Mouse (Mus musculus) forebrain, embryonic 15.5 days (tissue): ENCODE measurements around the gene Dhcr24. TPM values are rescaled to one million over a fixed set of nuclear protein-coding genes. Genes with fewer than 3 reads are reported as not detected.
A peak's percentile ranks its signal among the peaks of the same experiment; 100 is the strongest.

ENCODE experiments used
- ATAC-seq: fragments of 200-750 bp; cut with Nextera tagmentation; replicated peaks from 2 replicates; pipeline ENCODE4 v1.8.0; 2017; ENCODE audit warnings: mild to moderate bottlenecking, moderate TSS enrichment, moderate library complexity
- H3K27ac ChIP-seq: fragments of 300-500 bp; sonication (generic); replicated peaks from 2 replicates; pipeline ENCODE4 v1.5.1; 2015; ENCODE audit warnings: mild to moderate bottlenecking, inconsistent platforms
- H3K27me3 ChIP-seq: fragments of 300-500 bp; sonication (generic); 2 replicates; pipeline ENCODE4 v1.6.1; 2015; ENCODE audit warnings: inconsistent platforms
- H3K36me3 ChIP-seq: fragments of 300-500 bp; sonication (generic); 2 replicates; pipeline ENCODE4 v1.6.1; 2015; ENCODE audit warnings: mild to moderate bottlenecking, inconsistent platforms
- H3K4me1 ChIP-seq: fragments of 300-500 bp; sonication (generic); 2 replicates; pipeline ENCODE4 v1.6.1; 2015; ENCODE audit warnings: inconsistent platforms
- H3K4me2 ChIP-seq: fragments of 300-500 bp; sonication (generic); replicated peaks from 2 replicates; pipeline ENCODE4 v1.6.1; 2015; ENCODE audit warnings: mild to moderate bottlenecking, inconsistent platforms
- H3K4me3 ChIP-seq: fragments of 300-500 bp; sonication (generic); 2 replicates; pipeline ENCODE4 v1.5.1; 2015; ENCODE audit warnings: mild to moderate bottlenecking, inconsistent platforms
- H3K9ac ChIP-seq: fragments of 300-500 bp; sonication (generic); replicated peaks from 2 replicates; pipeline ENCODE4 v1.6.1; 2015; ENCODE audit warnings: mild to moderate bottlenecking, inconsistent platforms
- H3K9me3 ChIP-seq: fragments of 300-500 bp; sonication (generic); 2 replicates; pipeline ENCODE4 v1.6.1; 2016; ENCODE audit warnings: inconsistent platforms
- WGBS: fragments of 180-500 bp; shearing (Covaris S2); methylation state at CpG from one replicate; pipeline ENCODE4 v1.1.7; 2015; ENCODE audit warnings: mixed read lengths; 5-methylcytosine and 5-hydroxymethylcytosine counted together
- polyA plus RNA-seq: library from polyadenylated mRNA; unstranded; fragments of >200 nt; fragmentation: Nextera tagmentation; extraction: Ambion mirVana; gene quantifications from 2 replicates; pipeline ENCODE4 v1.2.1, GENCODE M21; 2015

The Dhcr24 gene
- polyA plus RNA-seq, 1 experiment from 2014 or later: 4.5 TPM

- 40% methylated on average over 7 of the region's 7 CpGs for WGBS
- peak; percentile 85 for ATAC-seq
Observed at GRCm38 (mm10) chr4:106614180-106614797, 53.5 kb downstream of the Dhcr24 start.

GRCm38 (mm10) chr4:106614881-106615280 is 54.0 kb downstream of the Dhcr24 start:
- no peak for ATAC-seq
- Histone ChIP-seq H3K27me3 (no peaks in the 10 kb centered on the region), H3K9ac (no peak overlapping the region), H3K4me2 (no peak overlapping the region), H3K9me3 (no peaks in the 10 kb centered on the region), H3K4me3 (no peak overlapping the region), H3K36me3 (no peaks in the 10 kb centered on the region), H3K4me1 (peaks cover 5% of the 10 kb centered on the region), H3K27ac (no peak overlapping the region)
- 81% methylated on average over 9 of the region's 9 CpGs for WGBS

More at GRCm38 (mm10) chr4:106614180-106614797, 53.5 kb downstream of the Dhcr24 start:
- H3K9me3 ChIP-seq: no peaks in the 10 kb centered on the region
- H3K36me3 ChIP-seq: no peaks in the 10 kb centered on the region
- H3K27ac ChIP-seq: no peak overlapping the region
- no peaks in the 10 kb centered on the region for H3K27me3 ChIP-seq
- peaks cover 5% of the 10 kb centered on the region for H3K4me1 ChIP-seq
- no peak overlapping the region for H3K4me2 ChIP-seq
- no peak overlapping the region for H3K9ac ChIP-seq
- H3K4me3 ChIP-seq: no peak overlapping the region

GRCm38 (mm10) chr4:106615637-106616036 is 54.8 kb downstream of the Dhcr24 start:
- no peak for ATAC-seq
- no peaks in the 10 kb centered on the region for H3K36me3 ChIP-seq
- H3K4me1 ChIP-seq: peaks cover 5% of the 10 kb centered on the region
- no peak overlapping the region for H3K9ac ChIP-seq
- 83% methylated on average over 12 of the region's 12 CpGs for WGBS
- no peaks in the 10 kb centered on the region for H3K9me3 ChIP-seq
- H3K4me2 ChIP-seq: no peak overlapping the region
- H3K4me3 ChIP-seq: no peak overlapping the region
- H3K27me3 ChIP-seq: no peaks in the 10 kb centered on the region
- no peak overlapping the region for H3K27ac ChIP-seq

- Histone ChIP-seq H3K9me3 (no peaks in the 10 kb centered on the region), H3K4me2 (peak within 1 kb of the TSS; percentile 42), H3K27me3 (peaks cover 7% of the 10 kb centered on the region), H3K9ac (0 out of 2 replicates have a peak within 1 kb of the TSS, but pooled peaks have one; percentile 4), H3K27ac (no peak within 1 kb of the TSS), H3K4me1 (peaks cover 5% of the 10 kb centered on the region), H3K4me3 (peak within 1 kb of the TSS; percentile 16; the same call in 1 of the 2 replicates), H3K36me3 (no peaks in the 10 kb centered on the region)
- no peak for ATAC-seq
- WGBS: 2% methylated on average over 19 of the region's 19 CpGs
Observed at GRCm38 (mm10) chr4:106617056-106617455, 56.2 kb downstream of the Dhcr24 start, which contains the start of gene Lexm. Gene Lexm, minus strand, starts transcription at chr4:106617241.

GRCm38 (mm10) chr4:106618898-106619297 is 58.1 kb downstream of the Dhcr24 start:
- ATAC-seq: no peak
- no peaks in the 10 kb centered on the region for H3K36me3 ChIP-seq
- H3K27ac ChIP-seq: no peak overlapping the region
- no peak overlapping the region for H3K9ac ChIP-seq
- H3K4me3 ChIP-seq: no peak overlapping the region
- H3K4me2 ChIP-seq: no peak overlapping the region
- WGBS: 87% methylated on average over 4 of the region's 4 CpGs
- H3K27me3 ChIP-seq: peaks cover 26% of the 10 kb centered on the region
- no peaks in the 10 kb centered on the region for H3K9me3 ChIP-seq
- H3K4me1 ChIP-seq: peaks cover 11% of the 10 kb centered on the region

GRCm38 (mm10) chr4:106621428-106621827 is 60.6 kb downstream of the Dhcr24 start:
- Histone ChIP-seq H3K4me1 (peaks cover 11% of the 10 kb centered on the region), H3K9me3 (no peaks in the 10 kb centered on the region), H3K27ac (no peak overlapping the region), H3K9ac (no peak overlapping the region), H3K4me3 (no peak overlapping the region), H3K4me2 (no peak overlapping the region), H3K27me3 (peaks cover 31% of the 10 kb centered on the region), H3K36me3 (no peaks in the 10 kb centered on the region)
- 71% methylated on average over 3 of the region's 3 CpGs for WGBS
- ATAC-seq: no peak

- Histone ChIP-seq H3K36me3 (no peaks in the 10 kb centered on the region), H3K9ac (no peak within 1 kb of the TSS), H3K9me3 (no peaks in the 10 kb centered on the region), H3K4me1 (peaks cover 9% of the 10 kb centered on the region), H3K27ac (no peak within 1 kb of the TSS), H3K4me2 (0 out of 2 replicates have a peak within 1 kb of the TSS, but pooled peaks have one; percentile 9), H3K4me3 (no peak within 1 kb of the TSS), H3K27me3 (peaks cover 31% of the 10 kb centered on the region)
- WGBS: 25% methylated on average over 16 of the region's 16 CpGs
- ATAC-seq: no peak
Observed at GRCm38 (mm10) chr4:106622030-106622493, 61.2 kb downstream of the Dhcr24 start, which contains the start of gene Ttc22. Gene Ttc22, plus strand, starts transcription at chr4:106622432.

GRCm38 (mm10) chr4:106622712-106623111 is 61.9 kb downstream of the Dhcr24 start:
- H3K4me2 ChIP-seq: 0 out of 2 replicates have a peak overlapping the region, but pooled peaks have one; percentile 9
- no peak for ATAC-seq
- 0 out of 2 replicates have a peak, but pooled peaks cover 8% of the 10 kb centered on the region for H3K4me1 ChIP-seq
- H3K27ac ChIP-seq: no peak overlapping the region
- 42% methylated on average over 28 of the region's 28 CpGs for WGBS
- no peak overlapping the region for H3K9ac ChIP-seq
- H3K4me3 ChIP-seq: no peak overlapping the region
- peaks cover 31% of the 10 kb centered on the region for H3K27me3 ChIP-seq
- no peaks in the 10 kb centered on the region for H3K36me3 ChIP-seq
- no peaks in the 10 kb centered on the region for H3K9me3 ChIP-seq

GRCm38 (mm10) chr4:106624271-106624670 is 63.4 kb downstream of the Dhcr24 start:
- no peaks in the 10 kb centered on the region for H3K36me3 ChIP-seq
- no peaks in the 10 kb centered on the region for H3K9me3 ChIP-seq
- H3K4me3 ChIP-seq: no peak overlapping the region
- H3K4me2 ChIP-seq: no peak overlapping the region
- WGBS: 91% methylated on average over 10 of the region's 10 CpGs
- 0 out of 2 replicates have a peak, but pooled peaks cover 12% of the 10 kb centered on the region for H3K4me1 ChIP-seq
- no peak for ATAC-seq
- H3K27me3 ChIP-seq: peaks cover 31% of the 10 kb centered on the region
- no peak overlapping the region for H3K9ac ChIP-seq
- H3K27ac ChIP-seq: no peak overlapping the region

- Histone ChIP-seq H3K4me1 (peaks cover 16% of the 10 kb centered on the region), H3K9me3 (no peaks in the 10 kb centered on the region), H3K9ac (no peak overlapping the region), H3K27ac (no peak overlapping the region), H3K4me2 (no peak overlapping the region), H3K4me3 (no peak overlapping the region), H3K36me3 (no peaks in the 10 kb centered on the region), H3K27me3 (peaks cover 17% of the 10 kb centered on the region)
- 74% methylated on average over 5 of the region's 5 CpGs for WGBS
- no peak for ATAC-seq
Observed at GRCm38 (mm10) chr4:106627809-106628208, 67.0 kb downstream of the Dhcr24 start.

- Histone ChIP-seq H3K9ac (no peak overlapping the region), H3K36me3 (no peaks in the 10 kb centered on the region), H3K4me1 (peaks cover 25% of the 10 kb centered on the region), H3K4me3 (no peak overlapping the region), H3K27me3 (peaks cover 7% of the 10 kb centered on the region; the same call in 1 of the 2 replicates), H3K4me2 (no peak overlapping the region), H3K27ac (no peak overlapping the region), H3K9me3 (no peaks in the 10 kb centered on the region)
- ATAC-seq: no peak
- WGBS: 68% methylated on average over 9 of the region's 9 CpGs
Observed at GRCm38 (mm10) chr4:106628650-106629360, 68.0 kb downstream of the Dhcr24 start.

GRCm38 (mm10) chr4:106629374-106629773 is 68.5 kb downstream of the Dhcr24 start:
- H3K27me3 ChIP-seq: peaks cover under 1% of the 10 kb centered on the region; the same call in 1 of the 2 replicates
- peaks cover 31% of the 10 kb centered on the region for H3K4me1 ChIP-seq
- no peak overlapping the region for H3K9ac ChIP-seq
- H3K36me3 ChIP-seq: no peaks in the 10 kb centered on the region
- 77% methylated on average over 5 of the region's 5 CpGs for WGBS
- no peaks in the 10 kb centered on the region for H3K9me3 ChIP-seq
- no peak overlapping the region for H3K4me3 ChIP-seq
- no peak for ATAC-seq
- H3K4me2 ChIP-seq: no peak overlapping the region
- no peak overlapping the region for H3K27ac ChIP-seq
